Mouse (Mus musculus): ENCODE measurements around the gene Fgfr2.

DNA sequence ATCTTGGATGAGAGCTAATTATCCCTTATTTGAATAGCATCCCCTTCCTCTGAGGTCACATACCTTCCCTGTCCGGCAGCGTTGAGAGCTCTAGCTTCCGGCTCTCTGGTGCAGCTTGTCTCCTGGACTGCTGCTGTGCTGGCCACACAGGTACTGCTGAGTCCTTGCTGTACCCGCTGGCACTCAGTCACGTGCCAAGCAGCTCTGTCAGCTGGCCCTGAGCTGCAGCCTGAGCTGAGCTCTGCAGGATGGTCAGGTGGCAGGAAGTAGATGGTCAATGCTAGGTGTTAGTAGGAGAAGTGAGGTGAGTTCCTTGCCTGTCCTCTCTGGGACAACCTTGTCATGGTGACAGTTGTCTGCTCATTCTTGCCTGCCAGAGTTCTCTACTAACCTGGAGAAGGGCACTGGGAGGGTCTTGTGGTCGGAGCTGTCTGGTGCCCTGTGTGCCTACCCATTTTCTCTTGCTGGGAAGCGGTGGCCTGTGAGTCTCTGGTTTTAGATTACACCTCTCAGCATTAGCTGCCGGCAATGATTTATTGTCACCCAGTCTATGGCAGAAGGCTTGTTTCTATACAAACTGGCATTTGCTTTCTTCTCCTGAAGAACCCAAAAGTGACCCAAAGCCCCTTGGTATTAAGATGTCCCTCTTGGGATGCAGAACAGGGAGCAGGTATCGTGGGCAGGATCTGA, 2402.4 kb downstream of the Fgfr2 start:
- TF ChIP-seq CTCF (IDR thresholded peaks at IDR 0.05; ENCODE audit: control insufficient read depth, insufficient read depth, insufficient read length) (no peak), MAX (IDR thresholded peaks at IDR 0.05) (no peak), USF1 (IDR thresholded peaks at IDR 0.05; ENCODE audit: low read depth) (no peak), MYOG (IDR thresholded peaks at IDR 0.05; ENCODE audit: control insufficient read depth, extremely low read depth, insufficient read length) (no peak), FOSL1 (IDR thresholded peaks at IDR 0.05; ENCODE audit: insufficient read depth, low read length, poor library complexity, severe bottlenecking) (no peak), CEBPB (IDR thresholded peaks at IDR 0.05; ENCODE audit: low read depth) (no peak), MYOD1 (IDR thresholded peaks at IDR 0.05; ENCODE audit: control insufficient read depth, insufficient read length, low read depth) (no peak)
